Mouse (Mus musculus) embryonic facial prominence, embryonic 10.5 days (tissue): ENCODE measurements around the gene Sec23a. TPM values are rescaled to one million over a fixed set of nuclear protein-coding genes. Genes with fewer than 3 reads are reported as not detected.

Source experiments
- DNase-seq: peaks from one replicate; pipeline ENCODE4 v3.0.0-alpha.2; 2017; ENCODE audit warnings: low spot score
- H3K27ac ChIP-seq: fragments of 300-500 bp; sonication (generic); replicated peaks from 2 replicates; pipeline ENCODE4 v1.5.1; 2016; ENCODE audit warnings: mild to moderate bottlenecking
- H3K27me3 ChIP-seq: fragments of 300-500 bp; sonication (generic); replicated peaks from 2 replicates; pipeline ENCODE4 v1.6.1; 2016; ENCODE audit warnings: low read depth, mild to moderate bottlenecking; ENCODE audit not compliant: poor library complexity, severe bottlenecking
- H3K36me3 ChIP-seq: fragments of 300-500 bp; sonication (generic); replicated peaks from 2 replicates; pipeline ENCODE4 v1.6.1; 2016; ENCODE audit warnings: mild to moderate bottlenecking, moderate library complexity
- H3K4me1 ChIP-seq: fragments of 300-500 bp; sonication (generic); 2 replicates; pipeline ENCODE4 v1.6.1; 2016
- H3K4me3 ChIP-seq: fragments of 300-500 bp; sonication (generic); 2 replicates; pipeline ENCODE4 v1.5.1; 2016; ENCODE audit warnings: mild to moderate bottlenecking, moderate library complexity
- H3K9me3 ChIP-seq: fragments of 300-500 bp; sonication (generic); 2 replicates; pipeline ENCODE4 v1.6.1; 2016; ENCODE audit warnings: mild to moderate bottlenecking
- WGBS: fragments of 180-500 bp; shearing (Covaris S2); methylation state at CpG from one replicate; pipeline ENCODE4 v1.1.7; 2016; 5-methylcytosine and 5-hydroxymethylcytosine counted together
- polyA plus RNA-seq: library from polyadenylated mRNA; unstranded; fragments of >200 nt; fragmentation: Nextera tagmentation; extraction: Ambion mirVana; gene quantifications from 2 replicates; pipeline ENCODE4 v1.2.1, GENCODE M21; 2016

Gene Sec23a
- polyA plus RNA-seq, 1 experiment from 2014 or later, result 60.5 TPM

DNA sequence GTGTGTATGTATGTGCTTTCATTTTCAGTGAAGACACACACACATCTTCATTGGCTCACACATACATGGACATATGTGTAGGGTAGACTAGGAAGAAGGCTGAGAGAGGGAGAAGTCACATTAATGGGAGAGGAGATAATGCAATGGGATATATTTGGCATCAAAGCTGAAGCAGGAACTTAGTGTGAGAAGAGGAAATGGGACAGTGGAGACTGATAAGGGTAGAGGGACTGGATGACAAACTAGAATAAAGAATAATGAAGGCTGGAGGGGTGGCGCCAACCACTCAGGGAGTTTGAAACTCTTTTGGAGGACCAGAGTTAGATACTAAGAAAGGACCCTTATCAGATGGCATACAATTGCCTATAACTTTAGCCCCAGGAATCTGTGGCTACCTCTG is 51.0 kb downstream of the Sec23a start:
- DNase-seq, result no peak
- H3K4me3 ChIP-seq, result no peak overlapping the region
- H3K4me1 ChIP-seq, result no peaks in the 10 kb centered on the region
- H3K27me3 ChIP-seq, result no peaks in the 10 kb centered on the region
- H3K27ac ChIP-seq, result no peak overlapping the region
- WGBS, result 94% methylated on average over 1 of the region's 1 CpGs
- peaks cover 46% of the 10 kb centered on the region for H3K36me3 ChIP-seq
- no peaks in the 10 kb centered on the region for H3K9me3 ChIP-seq

DNA sequence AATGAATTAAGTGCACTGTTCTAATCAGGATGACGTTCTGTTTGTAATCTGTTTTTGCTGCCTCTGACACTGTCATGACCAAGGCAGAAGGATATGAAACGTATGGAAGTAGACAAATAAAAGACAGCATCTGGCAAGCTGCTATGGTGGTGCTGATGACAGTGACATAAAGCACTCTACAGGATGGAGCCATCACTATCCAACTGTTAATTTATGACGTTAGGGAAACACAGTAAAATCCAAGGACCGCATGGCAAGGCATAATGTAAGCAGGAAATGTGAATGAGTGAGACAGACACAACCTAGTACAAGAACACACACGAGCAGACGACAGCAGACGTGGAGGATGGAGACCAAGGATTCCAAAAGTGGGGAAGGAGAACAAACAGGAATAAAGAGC is 55.2 kb downstream of the Sec23a start:
- WGBS, result 84% methylated on average over 7 of the region's 7 CpGs
- no peaks in the 10 kb centered on the region for H3K4me1 ChIP-seq
- no peaks in the 10 kb centered on the region for H3K9me3 ChIP-seq
- no peak for DNase-seq
- peaks cover 20% of the 10 kb centered on the region for H3K36me3 ChIP-seq
- no peak overlapping the region for H3K4me3 ChIP-seq
- H3K27ac ChIP-seq, result no peak overlapping the region
- no peaks in the 10 kb centered on the region for H3K27me3 ChIP-seq

DNA sequence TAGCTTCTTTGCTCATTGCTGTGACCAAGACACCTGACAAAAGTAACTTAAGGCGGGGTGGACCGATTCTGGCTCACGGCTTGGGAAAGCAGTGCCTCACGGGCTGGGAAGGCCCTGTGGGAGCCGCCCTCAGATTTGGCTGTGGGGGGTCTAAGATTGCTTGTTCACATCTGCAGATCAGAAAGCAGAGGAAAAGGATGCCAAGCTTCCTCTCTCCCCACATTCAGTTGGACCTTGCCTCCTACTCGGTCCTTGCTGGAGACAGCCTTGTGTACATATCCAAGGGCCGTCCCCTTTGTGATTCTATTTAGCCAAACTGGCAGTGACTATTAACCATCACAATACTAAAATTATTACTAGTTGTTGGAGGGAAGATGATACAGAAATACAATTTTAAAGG is 55.7 kb downstream of the Sec23a start:
- no peaks in the 10 kb centered on the region for H3K9me3 ChIP-seq
- H3K36me3 ChIP-seq, result peaks cover 20% of the 10 kb centered on the region
- 85% methylated on average over 7 of the region's 7 CpGs for WGBS
- no peaks in the 10 kb centered on the region for H3K4me1 ChIP-seq
- H3K27me3 ChIP-seq, result no peaks in the 10 kb centered on the region
- H3K4me3 ChIP-seq, result no peak overlapping the region
- H3K27ac ChIP-seq, result no peak overlapping the region
- DNase-seq, result no peak

DNA sequence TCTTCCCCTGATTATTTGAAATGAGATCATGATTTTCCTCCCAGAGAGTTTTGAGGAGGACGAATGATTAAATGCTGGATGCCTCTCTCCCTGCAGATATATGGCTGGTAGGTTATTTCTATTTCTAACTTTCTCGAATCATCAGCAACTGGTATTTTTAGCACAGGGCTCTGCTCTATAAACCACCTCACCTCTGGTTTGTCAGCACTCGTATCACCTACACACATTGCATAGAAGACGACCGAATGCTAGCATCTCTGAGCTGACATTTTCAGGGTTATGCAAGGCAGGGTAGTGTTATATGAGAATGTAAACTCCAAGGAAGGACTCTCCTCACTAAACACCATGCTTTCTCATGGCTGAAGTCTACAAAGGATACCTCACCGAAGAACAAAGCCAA is 63.9 kb downstream of the Sec23a start:
- DNase-seq, result no peak
- no peaks in the 10 kb centered on the region for H3K27me3 ChIP-seq
- WGBS, result 88% methylated on average over 6 of the region's 6 CpGs
- H3K9me3 ChIP-seq, result no peaks in the 10 kb centered on the region
- no peak overlapping the region for H3K4me3 ChIP-seq
- H3K36me3 ChIP-seq, result no peaks in the 10 kb centered on the region
- H3K4me1 ChIP-seq, result no peaks in the 10 kb centered on the region
- H3K27ac ChIP-seq, result no peak overlapping the region

DNA sequence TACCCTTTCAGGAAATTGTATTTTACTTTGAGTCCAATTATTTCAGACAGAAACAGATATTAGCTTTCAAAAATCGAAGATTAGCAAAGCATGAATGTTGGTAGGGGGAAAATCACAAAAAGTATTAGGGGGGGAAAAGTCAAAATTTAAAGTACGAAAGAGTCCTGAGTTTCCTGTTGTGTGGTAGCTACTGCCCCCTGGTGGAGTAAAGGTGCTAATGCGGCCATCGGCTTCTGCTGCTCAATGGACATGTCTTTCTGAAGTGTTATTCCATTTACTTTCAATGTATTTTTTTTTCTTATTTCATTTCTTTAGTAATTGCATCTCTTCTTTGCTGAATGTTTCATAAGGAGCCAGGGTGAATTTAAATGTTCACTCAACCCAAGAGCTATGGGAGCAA is 64.6 kb downstream of the Sec23a start:
- peak; percentile 63 for DNase-seq
- H3K27me3 ChIP-seq, result no peaks in the 10 kb centered on the region
- H3K27ac ChIP-seq, result no peak overlapping the region
- WGBS, result 23% methylated on average over 4 of the region's 4 CpGs
- no peaks in the 10 kb centered on the region for H3K4me1 ChIP-seq
- H3K9me3 ChIP-seq, result no peaks in the 10 kb centered on the region
- H3K4me3 ChIP-seq, result no peak overlapping the region
- H3K36me3 ChIP-seq, result no peaks in the 10 kb centered on the region

DNA sequence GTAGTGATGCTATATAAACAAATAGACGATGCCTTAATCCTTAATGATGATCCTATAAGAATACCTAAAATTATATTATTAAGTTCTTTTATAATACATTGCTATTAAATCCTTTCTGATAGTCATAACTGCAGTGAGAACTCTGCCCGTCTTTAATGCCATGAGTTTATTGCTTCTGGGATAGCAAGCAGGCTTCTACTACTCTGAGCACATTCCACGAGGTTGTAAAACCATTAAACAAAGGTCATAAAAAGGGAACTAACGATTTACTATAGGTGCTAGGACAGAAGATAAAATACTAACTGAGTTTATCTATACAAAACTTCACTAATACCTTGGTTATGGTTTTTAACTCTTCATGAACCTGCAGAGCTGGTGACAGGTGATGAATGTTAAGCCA is 69.3 kb downstream of the Sec23a start:
- no peak for DNase-seq
- H3K9me3 ChIP-seq, result no peaks in the 10 kb centered on the region
- no peak overlapping the region for H3K4me3 ChIP-seq
- H3K27me3 ChIP-seq, result no peaks in the 10 kb centered on the region
- H3K36me3 ChIP-seq, result no peaks in the 10 kb centered on the region
- H3K27ac ChIP-seq, result no peak overlapping the region
- 90% methylated on average over 4 of the region's 4 CpGs for WGBS
- H3K4me1 ChIP-seq, result no peaks in the 10 kb centered on the region

DNA sequence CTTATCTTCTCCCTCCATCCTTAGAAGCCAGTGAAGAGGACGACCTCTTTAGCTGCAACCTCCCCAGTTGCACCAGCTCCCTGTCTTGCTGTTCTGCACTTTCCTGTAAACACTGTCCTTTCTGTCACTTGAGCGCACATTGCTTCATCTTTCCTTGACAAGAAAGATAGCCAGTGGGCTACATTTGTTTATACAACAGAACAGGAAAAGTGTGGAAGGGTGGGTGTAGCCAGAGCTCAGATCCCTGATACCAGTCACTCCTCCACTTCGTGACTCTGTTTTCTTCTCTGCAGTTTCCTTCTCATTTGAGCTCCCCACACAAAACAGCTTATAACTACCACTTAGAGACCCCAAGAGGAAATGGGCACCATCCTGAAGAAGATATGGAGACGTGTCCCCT is 77.2 kb downstream of the Sec23a start:
- WGBS, result 75% methylated on average over 4 of the region's 4 CpGs
- no peaks in the 10 kb centered on the region for H3K27me3 ChIP-seq
- no peaks in the 10 kb centered on the region for H3K36me3 ChIP-seq
- no peak for DNase-seq
- no peaks in the 10 kb centered on the region for H3K4me1 ChIP-seq
- no peak overlapping the region for H3K4me3 ChIP-seq
- H3K9me3 ChIP-seq, result no peaks in the 10 kb centered on the region
- H3K27ac ChIP-seq, result no peak overlapping the region

DNA sequence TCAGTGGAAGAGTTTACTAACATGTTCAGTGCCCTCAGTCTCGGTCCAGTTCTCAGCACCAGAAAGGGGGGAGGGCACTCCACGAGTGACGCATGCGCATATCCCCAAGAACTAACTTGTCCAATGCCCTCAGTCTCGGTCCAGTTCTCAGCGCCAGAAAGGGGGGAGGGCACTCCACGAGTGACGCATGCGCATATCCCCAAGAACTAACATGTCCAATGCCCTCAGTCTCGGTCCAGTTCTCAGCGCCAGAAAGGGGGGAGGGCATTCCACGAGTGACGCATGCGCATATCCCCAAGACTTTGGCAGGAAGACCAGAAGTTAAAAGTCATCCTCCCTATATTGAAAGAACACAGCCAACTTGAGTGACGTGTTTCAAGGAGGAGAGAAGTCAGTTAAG is 86.8 kb downstream of the Sec23a start:
- no peaks in the 10 kb centered on the region for H3K9me3 ChIP-seq
- 90% methylated on average over 15 of the region's 15 CpGs for WGBS
- no peaks in the 10 kb centered on the region for H3K36me3 ChIP-seq
- DNase-seq, result no peak
- no peaks in the 10 kb centered on the region for H3K4me1 ChIP-seq
- H3K27ac ChIP-seq, result no peak overlapping the region
- H3K4me3 ChIP-seq, result no peak overlapping the region
- no peaks in the 10 kb centered on the region for H3K27me3 ChIP-seq

DNA sequence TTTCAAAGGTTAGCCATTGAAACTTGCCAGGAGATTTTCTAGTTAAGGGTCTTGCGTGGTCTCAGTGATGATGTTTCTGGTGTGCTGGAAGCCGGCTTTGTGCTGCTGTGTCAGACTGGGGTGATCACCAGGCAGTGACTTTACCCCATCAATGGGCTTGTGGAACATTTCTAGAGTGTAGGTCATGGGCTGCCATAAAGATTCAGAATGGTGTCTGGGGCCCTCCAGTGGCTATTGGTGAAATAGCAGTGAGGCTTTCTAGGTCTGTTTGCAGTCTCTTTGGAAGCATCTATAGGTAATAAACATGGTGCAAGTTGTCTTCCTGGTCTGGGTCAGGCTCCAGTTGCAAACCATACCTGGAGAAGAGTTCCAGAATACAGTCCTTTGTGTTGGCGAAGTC is 87.8 kb downstream of the Sec23a start:
- Histone ChIP-seq H3K4me3 (no peak overlapping the region), H3K9me3 (no peaks in the 10 kb centered on the region), H3K4me1 (no peaks in the 10 kb centered on the region), H3K36me3 (no peaks in the 10 kb centered on the region), H3K27ac (no peak overlapping the region), H3K27me3 (no peaks in the 10 kb centered on the region)
- 68% methylated on average over 3 of the region's 3 CpGs for WGBS
- DNase-seq, result peak; percentile 44

DNA sequence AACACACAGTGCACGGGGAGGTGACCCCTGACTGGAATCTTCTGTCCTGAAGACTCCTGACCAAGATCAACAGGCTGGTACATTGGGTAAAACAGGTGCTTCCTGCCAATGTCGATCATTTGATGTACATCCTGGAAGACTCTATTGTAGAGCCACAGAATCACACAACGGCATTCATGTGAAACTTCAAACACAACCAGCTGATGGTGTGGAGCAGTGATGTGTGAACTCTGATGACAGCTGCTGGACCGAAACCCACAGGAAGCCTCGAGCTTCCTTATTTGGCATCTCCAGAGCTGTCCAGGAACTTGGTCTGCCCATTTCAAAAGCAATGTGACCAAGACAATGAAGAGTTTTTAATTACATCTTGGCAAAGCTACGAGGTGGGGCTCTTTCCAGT is 91.0 kb downstream of the Sec23a start:
- 84% methylated on average over 6 of the region's 6 CpGs for WGBS
- H3K4me1 ChIP-seq, result no peaks in the 10 kb centered on the region
- H3K36me3 ChIP-seq, result no peaks in the 10 kb centered on the region
- no peak overlapping the region for H3K27ac ChIP-seq
- H3K4me3 ChIP-seq, result no peak overlapping the region
- H3K27me3 ChIP-seq, result no peaks in the 10 kb centered on the region
- no peak for DNase-seq
- H3K9me3 ChIP-seq, result no peaks in the 10 kb centered on the region

DNA sequence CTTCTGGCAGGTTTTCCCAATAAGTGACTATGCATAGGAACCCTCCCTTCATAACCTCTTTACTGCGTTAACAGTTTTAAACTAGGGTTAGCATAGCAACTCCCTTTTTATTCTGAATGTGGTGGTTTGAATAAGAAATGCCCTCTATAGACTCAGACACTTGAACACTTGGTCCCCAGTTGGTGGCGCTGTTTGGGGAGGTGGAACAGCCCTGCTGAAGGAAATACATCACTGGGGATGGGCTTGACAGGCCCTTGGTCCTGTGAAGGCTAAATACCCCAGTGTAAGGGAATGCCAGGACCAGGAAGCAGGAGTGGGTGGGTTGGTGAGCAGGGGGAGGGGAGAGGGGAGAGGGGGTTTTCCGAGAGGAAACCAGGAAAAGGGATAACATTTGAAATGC is 92.3 kb downstream of the Sec23a start:
- H3K9me3 ChIP-seq, result no peaks in the 10 kb centered on the region
- DNase-seq, result no peak
- no peak overlapping the region for H3K4me3 ChIP-seq
- WGBS, result 74% methylated on average over 3 of the region's 3 CpGs
- no peaks in the 10 kb centered on the region for H3K4me1 ChIP-seq
- no peaks in the 10 kb centered on the region for H3K36me3 ChIP-seq
- no peaks in the 10 kb centered on the region for H3K27me3 ChIP-seq
- no peak overlapping the region for H3K27ac ChIP-seq

DNA sequence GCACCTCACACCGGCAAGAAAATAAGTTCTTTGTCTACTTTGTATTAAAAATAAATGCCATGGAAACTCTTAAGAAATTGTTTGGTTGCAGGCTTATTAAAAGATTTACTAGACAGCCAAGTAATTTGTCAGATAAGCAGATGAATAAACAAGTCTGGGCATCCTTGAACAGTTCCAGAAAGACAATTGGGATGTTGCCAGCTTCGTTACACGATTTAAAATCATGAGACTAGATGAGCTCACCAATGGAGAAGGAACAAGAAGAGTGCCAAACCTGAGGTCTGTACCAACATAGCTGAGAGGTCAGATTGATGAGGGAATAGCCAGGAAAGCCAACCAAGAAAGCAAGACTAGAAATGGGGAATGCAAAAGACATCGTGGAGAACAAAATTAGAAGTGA is 102.0 kb downstream of the Sec23a start:
- H3K36me3 ChIP-seq, result no peaks in the 10 kb centered on the region
- no peaks in the 10 kb centered on the region for H3K27me3 ChIP-seq
- no peaks in the 10 kb centered on the region for H3K9me3 ChIP-seq
- no peak overlapping the region for H3K27ac ChIP-seq
- WGBS, result 91% methylated on average over 4 of the region's 4 CpGs
- H3K4me1 ChIP-seq, result no peaks in the 10 kb centered on the region
- no peak overlapping the region for H3K4me3 ChIP-seq
- no peak for DNase-seq
